Mouse (Mus musculus) cerebellum, adult 8-10 months (tissue): ENCODE results near the gene Mertk.
A peak's percentile ranks its signal among the peaks of the same experiment; 100 is the strongest.

Experiments used
- DNase-seq: peaks from one replicate; pipeline ENCODE4 v3.0.0; 2022

Mertk gene

DNA sequence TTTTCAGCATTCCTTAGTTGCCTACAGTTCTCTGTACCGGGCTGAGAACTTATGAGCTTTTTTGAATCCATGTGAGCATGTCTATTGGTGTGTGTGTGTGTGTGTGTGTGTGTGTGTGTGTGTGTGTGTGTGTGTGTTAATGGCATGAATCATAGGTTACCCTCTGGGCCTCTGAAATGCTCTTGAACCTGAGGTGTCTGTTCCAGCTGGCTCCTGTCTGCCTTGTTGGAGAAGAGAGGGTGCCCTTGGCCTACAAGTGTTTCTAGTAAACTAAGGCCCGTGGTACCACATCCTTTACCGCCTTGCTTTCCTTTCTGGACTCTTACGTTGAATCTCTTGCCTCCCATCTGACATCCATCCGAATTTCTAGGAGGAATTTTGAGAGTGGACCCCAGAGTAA, 27.3 kb downstream of the Mertk start:
- DNase-seq = no peak

DNA sequence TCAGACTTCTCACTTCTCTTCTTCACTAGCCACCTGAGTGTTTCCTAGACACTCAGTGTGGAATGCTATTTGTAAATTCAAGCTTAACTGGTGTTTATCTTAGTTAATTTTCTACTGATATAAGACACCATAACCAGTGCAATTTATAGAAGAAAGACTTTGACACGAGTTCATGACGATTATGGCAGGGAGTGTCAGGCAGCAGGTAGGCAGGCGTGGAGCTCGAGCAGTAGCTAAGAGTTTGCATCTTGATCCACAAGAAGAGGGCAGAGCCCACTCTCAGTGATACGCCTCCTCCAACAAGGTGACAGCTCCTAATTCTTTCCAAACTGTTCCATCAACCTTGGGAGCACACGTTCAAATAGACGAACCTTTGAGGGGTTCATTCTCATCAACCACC, 27.9 kb downstream of the Mertk start:
- no peak for DNase-seq

DNA sequence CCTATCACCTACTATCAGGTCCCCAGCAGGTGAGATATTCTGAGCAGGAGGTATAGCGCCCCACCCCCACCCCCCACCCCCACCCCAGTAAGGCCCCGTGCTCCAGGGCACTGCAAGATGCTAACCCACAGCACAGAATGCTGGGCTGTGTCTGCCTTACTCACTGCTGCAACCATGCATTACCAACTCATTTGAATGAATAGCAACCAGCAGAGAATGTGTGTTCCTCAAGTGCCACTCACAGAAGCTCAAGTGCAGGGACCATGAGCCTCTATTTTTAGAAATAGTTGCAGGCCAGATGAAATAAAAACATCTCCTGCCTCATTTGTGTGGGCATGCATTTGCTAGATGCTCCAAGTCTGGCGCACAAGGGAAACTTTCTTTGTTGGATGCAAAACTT, 28.8 kb downstream of the Mertk start:
- DNase-seq = no peak

DNA sequence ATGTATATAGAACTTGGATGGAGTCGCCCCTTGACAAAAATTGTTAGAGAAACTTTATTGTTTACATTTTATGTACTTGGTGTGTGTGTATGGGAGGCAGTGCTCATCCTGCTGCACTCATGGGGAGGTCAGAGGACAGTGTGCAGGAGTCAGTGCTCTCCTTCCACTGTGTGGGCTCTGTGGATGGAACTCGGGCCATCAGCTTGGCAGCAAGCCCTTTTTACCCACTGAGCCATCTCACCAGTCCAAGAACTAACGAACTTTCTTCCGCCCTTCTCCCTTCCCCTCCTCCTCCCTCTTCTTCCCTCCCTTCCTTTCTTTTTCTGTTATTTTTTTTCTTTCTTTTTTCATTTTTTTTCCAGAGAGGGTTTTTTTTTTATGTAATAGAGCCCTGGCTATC, 29.3 kb downstream of the Mertk start:
- no peak for DNase-seq

DNA sequence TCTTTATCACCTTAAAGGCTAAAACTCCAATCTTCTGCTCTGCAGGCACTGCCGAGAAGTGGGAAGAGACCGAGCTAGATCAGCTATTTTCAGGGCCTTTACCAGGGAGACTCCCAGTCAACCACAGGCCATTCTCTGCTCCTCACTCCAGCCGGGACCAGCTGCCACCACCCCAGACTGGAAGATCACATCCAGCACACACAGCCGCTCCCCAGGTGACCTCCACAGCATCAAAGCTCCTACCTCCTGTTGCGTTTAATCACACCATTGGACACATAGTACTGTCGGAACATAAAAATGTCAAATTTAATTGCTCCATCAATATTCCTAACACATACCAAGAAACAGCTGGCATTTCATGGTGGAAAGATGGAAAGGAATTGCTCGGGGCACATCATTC, 30.4 kb downstream of the Mertk start:
- no peak for DNase-seq

DNA sequence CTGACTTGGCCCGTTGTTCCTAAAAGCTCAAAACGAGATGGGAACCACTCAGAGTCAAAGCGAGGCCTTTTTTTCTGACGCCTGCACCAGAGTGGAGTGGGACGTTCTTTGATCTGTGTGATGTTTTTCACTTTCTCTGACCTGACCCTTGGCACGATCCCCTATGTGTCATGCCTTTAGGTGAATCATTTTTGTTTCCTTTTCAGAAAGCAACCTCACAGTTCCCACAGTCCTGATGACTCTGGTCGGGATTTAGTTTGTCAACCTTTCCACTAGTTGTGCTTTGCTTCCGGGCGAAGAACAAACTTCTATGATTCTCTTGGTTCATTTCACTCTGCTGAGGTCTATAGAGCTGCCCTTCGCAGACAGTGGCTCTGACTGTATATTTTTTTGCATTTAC, 32.8 kb downstream of the Mertk start:
- no peak for DNase-seq

DNA sequence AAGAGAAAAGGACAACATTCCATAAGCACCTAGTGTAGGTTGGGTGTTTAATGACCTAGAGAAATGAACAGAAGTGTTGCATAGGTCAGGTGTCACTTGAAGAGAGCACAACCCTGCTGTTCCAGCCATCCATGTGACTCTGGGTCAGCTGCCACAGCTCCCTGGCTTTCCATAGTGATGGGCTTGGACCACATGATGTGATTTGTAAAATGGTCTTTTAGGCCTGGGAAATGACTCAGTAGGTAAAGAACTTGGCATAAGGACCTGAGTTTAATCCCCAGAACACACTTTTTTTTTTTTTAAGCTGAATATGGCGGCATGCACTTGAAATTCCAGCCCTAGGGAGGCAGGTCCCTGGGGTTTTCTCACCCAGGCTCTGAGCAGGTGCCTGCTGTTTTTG, 33.2 kb downstream of the Mertk start:
- no peak for DNase-seq

DNA sequence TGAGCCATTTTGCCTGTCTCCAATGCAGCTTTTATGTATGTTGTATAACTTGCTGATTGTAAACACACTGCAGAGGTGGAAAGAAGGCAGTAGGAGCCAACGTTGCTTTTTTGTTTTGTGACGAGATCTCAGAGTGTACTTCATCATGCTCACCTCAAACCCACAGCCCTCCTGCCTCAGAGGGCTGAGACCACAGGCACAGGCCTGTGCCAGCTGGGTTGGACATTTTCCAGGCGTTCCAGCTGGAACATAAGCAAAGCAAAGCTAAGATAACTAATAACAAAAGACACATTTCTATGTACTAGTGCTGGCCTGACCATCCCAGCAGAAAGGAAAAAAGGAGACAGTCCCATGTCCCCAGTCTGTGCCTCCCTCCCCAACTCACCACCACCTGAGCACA, 36.3 kb downstream of the Mertk start:
- no peak for DNase-seq

DNA sequence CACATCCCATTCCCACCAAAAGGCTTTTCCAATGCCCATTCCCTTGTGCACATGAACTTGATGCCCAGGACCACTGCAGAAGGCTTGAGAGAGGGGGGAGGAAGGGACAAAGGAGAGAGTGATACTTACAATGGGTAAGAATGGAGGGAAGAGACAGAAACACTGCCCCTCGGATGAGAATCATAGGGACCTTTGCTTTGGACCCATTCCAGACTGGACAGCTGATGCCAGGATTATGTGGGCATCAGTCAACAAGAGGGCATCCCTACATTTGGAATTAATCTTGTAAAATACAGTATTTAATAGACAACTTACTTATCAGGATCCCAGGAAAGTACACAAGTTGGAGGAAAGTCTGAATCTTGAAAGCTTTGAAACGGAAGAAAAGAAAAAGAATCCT, 38.3 kb downstream of the Mertk start:
- DNase-seq = no peak

DNA sequence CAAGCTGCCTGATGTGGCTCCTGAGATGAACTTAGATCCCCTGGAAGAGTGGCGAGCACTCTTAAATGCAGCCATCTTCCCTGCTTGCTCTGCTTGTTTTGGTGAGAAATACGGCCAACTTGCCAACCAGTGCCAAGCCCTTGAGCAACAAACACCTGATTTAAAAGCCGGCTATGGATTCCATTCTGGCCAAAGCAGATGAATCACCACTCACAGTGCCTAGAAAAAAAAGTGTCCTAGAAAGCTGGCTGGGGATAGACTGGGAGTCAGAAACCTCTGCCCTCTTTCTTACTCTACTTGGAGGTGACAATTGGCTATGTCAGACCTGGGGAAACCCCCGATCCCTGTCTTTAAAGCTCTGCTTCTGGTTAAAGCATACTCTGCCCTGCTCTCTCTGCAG, 39.0 kb downstream of the Mertk start:
- DNase-seq = no peak

DNA sequence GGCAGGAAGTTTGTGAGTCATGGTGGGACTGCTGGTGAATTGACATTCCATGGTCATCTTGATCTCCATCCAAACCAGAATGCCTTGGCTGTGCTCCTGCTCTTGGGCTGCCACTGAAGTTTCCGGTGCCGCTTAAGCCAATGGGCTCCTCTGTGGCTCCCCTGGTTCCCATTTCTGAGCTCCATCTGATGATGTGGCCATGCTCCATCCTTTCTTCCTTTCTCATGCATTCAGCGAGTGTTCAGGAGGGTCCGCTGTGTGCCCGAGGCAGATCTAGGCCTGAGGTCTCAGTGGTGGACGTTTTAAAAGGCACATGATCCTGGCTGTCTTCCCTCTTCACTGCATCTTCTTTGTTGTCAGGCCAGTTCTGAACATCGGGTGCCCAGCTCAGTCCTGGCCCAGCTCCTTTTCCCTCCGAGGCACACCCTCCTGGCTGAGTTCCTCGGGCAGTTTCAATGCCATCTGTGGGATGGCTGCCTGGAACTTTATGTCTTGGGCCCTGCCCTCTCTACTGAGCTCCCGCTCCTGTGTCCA, 40.0 kb downstream of the Mertk start:
- DNase-seq = peak; percentile 37

DNA sequence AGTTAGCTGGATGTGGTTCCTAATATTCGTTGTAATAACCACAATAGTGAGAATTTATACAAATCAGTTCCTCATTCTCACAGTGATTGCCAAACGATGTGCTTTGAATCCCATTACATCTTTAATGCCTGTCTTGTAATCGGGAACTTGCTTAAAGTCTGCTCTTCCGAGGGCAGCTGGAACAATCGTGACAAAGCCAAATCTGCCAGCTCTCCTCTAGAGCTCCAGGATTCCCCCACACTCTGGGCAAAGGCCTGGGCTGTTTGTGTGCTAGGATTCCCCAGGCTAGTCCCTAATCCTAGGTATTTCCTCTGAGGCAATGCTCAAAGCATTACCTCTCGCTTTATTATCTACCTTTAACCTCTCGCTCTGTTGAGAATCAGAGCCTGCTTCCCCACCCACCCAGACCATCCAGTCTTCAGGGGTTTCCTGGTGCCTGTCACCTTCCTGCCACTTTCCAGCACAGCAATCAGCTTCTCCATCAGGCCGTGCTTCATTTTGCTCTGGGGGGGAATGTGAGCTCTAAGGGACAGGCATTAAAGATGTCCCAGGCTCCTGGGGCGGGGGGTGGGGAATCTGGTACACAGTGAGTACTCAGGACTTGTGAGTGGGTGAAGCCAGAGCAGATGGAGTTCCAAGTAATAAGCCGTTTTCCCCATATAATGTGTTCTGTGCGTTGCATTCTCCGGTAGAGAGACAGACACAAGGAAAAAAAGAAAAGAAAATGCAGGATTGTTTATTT, 47.3 kb downstream of the Mertk start:
- DNase-seq = no peak

DNA sequence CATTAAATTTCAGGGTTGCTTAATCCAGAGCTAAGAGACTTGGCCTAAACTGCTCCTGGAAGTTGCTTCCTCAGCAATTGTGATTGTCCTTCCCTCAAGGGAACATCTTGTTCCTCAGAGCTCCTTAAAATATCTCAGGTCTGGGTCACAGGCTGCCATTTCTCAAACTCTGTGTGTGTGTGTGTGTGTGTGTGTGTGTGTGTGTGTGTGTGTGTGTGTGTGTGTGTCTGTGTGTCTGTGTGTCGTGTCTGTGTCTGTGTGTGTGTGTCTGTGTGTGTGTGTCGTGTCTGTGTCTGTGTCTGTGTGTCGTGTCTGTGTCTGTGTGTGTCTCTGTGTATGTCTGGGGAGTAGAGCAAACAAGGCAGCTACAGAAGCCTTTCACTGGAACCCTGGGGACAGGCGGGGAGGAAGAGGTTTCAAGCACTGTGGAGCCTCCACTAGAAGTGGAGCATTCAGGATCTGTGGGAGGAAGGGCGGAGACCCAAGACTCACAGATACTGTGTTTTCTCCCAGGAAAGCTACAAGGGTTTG, 47.9 kb downstream of the Mertk start:
- DNase-seq = no peak

DNA sequence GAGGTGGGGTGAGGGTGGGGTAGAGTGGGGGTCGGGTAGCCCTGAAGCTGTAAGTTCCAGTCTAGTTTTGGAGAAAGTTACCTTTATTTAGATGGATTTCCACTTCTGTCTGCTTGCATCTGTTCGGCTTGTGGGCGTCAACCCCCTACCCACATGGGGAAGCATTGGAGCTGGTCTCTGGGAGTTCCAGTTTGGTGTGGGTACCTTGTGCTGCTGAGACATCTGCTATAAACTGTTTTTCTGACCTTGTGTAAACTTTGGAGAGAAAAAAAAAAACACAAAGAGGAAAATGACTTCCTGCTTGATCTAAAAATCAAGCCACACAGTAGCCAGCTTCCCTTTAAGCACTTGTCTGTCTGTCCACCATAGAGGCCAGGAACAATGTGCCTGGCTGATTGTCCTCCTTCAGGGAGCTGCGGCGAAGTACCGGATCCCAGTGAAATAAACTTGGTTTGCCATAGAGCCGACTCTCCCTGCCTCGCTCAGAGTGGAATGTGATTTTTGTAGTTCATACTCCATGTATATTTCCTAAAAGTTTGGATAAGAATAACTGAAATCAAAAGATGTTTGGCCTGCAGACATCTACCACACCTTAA, 48.8 kb downstream of the Mertk start:
- DNase-seq = no peak

DNA sequence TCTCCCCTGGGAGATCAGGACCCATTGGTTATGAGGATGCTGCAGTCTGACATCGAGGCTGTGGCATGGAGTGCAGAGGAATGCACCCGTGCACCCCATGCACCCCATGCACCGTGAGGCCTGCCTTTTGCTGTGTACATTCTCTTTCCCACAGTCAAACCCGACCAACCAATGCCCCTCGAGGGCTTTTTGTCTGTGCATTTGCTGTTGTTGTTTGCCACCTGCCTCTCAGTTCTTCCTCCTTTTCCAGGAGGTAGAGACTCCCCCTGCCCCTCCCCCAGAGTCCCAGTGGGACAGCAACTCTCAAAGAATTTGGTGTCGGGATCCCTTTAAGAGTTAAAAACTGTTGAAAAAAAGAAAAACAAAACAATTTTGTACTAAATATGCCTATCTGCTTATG, 49.4 kb downstream of the Mertk start:
- no peak for DNase-seq

DNA sequence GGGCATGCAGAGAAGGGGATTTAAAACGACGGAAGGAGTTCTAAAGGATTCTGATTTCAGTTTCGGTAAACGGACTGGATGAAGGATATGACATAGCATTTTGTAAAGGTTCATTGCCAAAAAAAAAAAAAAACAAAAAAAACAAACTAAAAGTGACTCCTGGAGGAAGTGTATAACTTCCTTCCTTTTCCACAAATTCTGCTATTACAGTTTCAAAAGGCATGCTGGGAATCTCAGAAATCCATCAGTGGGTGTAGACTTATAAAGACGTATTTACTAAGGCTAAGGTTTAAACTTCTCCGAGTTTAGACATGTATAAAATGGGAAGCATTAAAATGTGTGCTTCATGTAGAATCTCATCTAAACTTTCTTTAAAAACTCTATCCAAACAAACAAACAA, 52.3 kb downstream of the Mertk start:
- DNase-seq = no peak

DNA sequence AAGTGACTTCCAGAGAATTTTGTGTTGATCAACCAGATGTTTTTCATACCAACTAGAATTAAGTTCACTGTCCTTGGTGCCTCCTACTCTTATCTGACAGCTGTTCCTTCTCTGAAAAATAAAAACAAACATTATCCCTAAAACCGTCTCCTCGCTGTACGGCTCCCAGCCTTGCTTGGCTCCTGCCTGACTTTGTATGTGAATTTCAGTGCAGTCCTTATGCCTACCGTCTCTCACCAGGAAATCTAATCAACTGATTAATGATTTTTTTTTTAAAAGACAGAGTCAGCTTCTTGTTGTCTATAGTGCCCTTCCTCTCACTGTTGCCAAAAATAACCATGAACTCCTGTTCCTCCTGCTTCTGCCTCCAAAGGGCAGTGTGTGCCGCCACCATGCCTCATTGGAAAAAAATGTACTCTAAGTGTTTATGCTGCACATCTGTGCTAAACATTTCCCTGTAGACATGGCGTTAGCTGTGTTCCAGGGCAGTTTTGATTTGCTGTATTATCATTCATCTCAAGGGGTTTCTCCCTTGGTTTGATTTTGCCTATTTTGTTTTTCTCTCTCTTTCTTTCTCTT, 54.6 kb downstream of the Mertk start:
- no peak for DNase-seq

DNA sequence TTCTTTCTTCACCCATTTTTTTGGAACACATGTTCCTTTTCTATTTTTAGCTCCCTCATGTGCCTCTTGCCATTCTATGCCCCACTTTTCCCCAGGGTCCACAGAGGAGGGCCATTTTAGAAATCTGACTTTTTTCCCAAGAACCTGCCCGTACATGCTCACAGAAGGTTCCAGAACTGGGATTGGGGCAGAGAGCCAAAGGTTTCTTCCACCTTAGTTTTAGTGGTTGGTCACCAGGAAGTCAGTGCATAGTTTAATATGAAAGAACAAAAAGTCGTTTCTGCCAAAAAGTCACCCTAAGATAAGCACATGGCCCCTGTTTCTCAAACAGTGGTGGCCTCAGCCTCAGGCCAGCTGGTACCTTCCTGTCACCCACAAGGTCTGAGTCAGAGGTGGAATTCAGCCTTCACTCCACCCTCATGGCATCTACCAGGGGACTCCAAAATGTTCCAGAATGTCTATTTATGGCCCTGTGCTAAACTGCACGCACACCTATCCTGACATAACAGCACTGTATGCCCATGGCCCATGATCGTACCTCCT, 56.5 kb downstream of the Mertk start:
- DNase-seq = no peak

DNA sequence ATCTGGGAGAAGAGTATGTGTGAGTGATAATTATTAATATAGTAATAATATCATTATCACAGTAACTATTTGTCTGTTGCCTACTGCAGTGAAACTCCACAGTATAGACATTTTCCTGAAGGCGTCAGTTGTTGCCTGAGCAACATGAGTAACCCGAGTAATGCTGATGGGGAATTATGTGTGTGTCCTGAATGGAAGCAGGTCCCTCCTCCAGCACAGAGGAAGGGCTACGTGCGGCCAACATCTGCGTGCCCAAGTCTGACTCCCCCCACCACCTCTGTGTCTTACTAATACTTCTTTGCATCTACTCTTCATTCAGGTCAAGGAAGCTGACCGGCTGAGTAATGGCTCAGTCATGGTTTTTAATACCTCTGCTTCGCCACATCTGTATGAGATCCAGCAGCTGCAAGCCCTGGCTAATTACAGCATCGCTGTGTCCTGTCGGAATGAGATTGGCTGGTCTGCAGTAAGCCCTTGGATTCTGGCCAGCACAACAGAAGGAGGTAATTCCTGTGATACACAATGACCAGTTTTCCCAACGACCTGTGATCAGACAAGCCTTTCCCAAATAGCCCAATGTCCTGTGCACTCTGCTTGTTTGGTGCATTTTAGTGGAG, 60.1 kb downstream of the Mertk start:
- no peak for DNase-seq

DNA sequence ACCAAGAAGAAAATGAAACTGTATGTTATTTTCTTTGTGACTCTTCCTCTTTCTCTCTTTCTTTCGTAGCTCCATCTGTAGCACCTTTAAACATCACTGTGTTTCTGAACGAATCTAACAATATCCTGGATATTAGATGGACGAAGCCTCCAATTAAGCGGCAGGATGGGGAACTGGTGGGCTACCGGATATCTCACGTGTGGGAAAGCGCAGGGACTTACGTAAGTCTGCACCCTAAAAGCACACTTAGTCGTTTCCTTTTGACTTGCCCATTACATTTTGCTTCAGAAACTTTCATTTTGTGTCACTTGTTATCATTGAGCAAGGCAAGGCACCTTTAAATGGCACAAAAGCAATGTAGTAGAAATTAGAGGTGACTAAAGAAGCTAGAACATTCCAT, 63.3 kb downstream of the Mertk start:
- no peak for DNase-seq

DNA sequence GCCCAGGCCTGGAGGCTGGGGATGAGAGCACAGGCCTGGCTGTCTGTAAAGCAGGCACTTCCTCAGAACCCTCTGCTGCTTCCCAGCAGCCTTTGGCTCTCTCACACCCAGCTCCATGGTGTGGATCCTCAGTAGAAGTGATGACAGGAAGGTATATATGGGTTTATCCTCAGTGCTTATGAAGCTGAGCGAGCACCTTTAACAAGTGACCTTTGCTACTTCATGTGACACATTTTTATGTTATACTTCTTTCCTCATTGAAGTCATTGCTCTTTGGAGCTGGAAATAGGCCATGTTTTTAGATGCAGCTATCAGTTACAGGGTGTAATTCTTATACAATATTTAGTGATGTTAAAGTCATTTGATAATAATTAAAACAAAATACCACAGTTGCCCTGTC, 67.0 kb downstream of the Mertk start:
- DNase-seq = no peak

DNA sequence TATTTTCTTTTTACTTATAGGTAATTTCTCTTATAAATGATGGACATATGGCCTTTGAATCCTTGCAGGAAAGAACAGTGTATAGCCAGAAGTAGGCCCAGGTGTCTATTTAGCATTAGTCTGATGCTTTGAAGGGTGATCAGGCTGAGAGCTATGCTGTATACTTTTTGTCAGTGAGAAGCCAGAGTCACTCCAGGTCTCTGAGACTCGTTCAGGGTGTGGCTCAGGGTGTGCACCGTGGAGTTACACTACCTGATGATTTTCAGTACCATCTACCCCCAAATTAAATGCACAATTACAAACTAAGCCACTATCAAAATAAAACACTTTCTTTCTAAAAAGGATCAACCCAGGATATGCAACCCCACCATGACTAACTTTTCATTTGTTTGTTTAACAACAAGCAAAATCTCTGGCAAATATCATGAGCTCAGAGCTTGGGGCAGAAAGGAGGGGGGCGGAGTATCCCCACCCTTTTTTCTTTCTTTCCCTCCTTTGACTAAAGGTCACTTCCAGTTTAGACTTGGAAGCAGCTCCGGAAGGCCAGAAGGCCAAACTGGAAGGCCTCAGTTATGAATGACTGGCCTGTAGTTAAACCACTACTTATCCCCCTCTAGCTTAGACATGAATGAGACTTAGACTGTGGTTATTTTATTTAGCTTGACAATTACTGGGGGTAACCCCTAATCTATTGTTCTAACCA, 69.9 kb downstream of the Mertk start:
- DNase-seq = no peak

DNA sequence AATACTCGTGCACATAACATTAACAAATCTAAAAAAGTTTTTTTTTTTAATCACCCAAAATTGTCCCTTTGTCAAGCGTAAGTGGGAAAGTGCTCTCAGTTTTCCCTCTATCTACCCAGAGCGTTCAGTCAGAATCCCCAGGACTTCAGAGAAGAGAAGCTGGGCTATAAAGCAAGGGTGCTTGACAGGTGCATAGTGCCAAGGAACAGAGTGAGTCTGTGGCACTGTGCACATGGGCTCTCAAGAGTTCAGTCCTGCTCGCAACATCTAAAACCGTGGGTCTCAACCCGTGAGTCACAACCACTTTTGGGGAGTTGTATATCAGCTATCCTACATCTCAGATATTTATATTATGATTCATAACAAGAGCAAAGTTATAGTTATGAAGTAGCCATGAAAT, 71.8 kb downstream of the Mertk start:
- no peak for DNase-seq
